Comparison of ENCODE assay signal across 19 mouse cellular contexts in genomic region chr15:12911082-12911481, GRCm38 (mm10).
DNase-seq lines count a peak whose midpoint lies in the region; ATAC-seq and TF ChIP-seq lines count a peak whose summit lies in the region.
"Had no signal": no experiment of that assay in that cellular context is flagged by ENCODE, and none has a peak within 500 bp of the region (broad histone marks: within the 10 kb centered on the region; RNA-seq: fewer than 3 reads in every experiment).

No protein-coding gene starts in this region.

- H3K4me2 ChIP-seq in kidney, embryonic 15.5 days = no peak overlapping the region
- no peak overlapping the region for H3K4me2 ChIP-seq in midbrain, embryonic 15.5 days
- no peak overlapping the region for H3K4me2 ChIP-seq in midbrain, postnatal 0 days (ENCODE audit: low read depth, low read length, poor library complexity, severe bottlenecking)
- no peak overlapping the region for H3K4me2 ChIP-seq in lung, postnatal 0 days (replicated peaks; ENCODE audit: low read depth, low read length)
- H3K4me2 ChIP-seq: heart, embryonic 12.5 days had no signal

- no peak for TF ChIP-seq EP300 in lung, postnatal 0 days (IDR thresholded peaks at IDR 0.05)

- no peak overlapping the region for H3K4me3 ChIP-seq in kidney, embryonic 15.5 days (replicated peaks)
- no peak overlapping the region for H3K4me3 ChIP-seq in midbrain, embryonic 15.5 days
- no peak overlapping the region for H3K4me3 ChIP-seq in midbrain, postnatal 0 days (ENCODE audit: low read depth, low read length)
- no peak overlapping the region for H3K4me3 ChIP-seq in lung, postnatal 0 days (ENCODE audit: low read depth, low read length)
- H3K4me3 ChIP-seq: heart, embryonic 12.5 days; layer of hippocampus, adult 2 months had no signal

- H3K4me1 ChIP-seq in kidney, embryonic 15.5 days = peaks cover 3% of the 10 kb centered on the region; the same call in 1 of the 2 replicates
- H3K4me1 ChIP-seq in midbrain, embryonic 15.5 days = no peaks in the 10 kb centered on the region
- H3K4me1 ChIP-seq in midbrain, postnatal 0 days (ENCODE audit: insufficient read depth, low read length) = no peaks in the 10 kb centered on the region
- no peaks in the 10 kb centered on the region for H3K4me1 ChIP-seq in lung, postnatal 0 days (ENCODE audit: insufficient read depth, low read depth, low read length)

- no peak for TF ChIP-seq CTCF in midbrain, postnatal 0 days (IDR thresholded peaks at IDR 0.05)
- no peak for TF ChIP-seq CTCF in lung, postnatal 0 days (IDR thresholded peaks at IDR 0.05)

- peaks cover 56% of the 10 kb centered on the region for H3K36me3 ChIP-seq in kidney, embryonic 15.5 days
- peaks cover 4% of the 10 kb centered on the region; the same call in 1 of the 2 replicates for H3K36me3 ChIP-seq in midbrain, embryonic 15.5 days (replicated peaks)
- H3K36me3 ChIP-seq in midbrain, postnatal 0 days (ENCODE audit: insufficient read depth, low read length) = peaks cover 16% of the 10 kb centered on the region
- H3K36me3 ChIP-seq in lung, postnatal 0 days (ENCODE audit: insufficient read depth, low read length) = peaks cover 9% of the 10 kb centered on the region; the same call in 1 of the 2 replicates

- peak; percentile 63 for ATAC-seq in kidney, embryonic 15.5 days (replicated peaks; ENCODE audit: low FRiP score)
- 0 out of 2 replicates have a peak, but pooled peaks have one; percentile 37 for ATAC-seq in midbrain, embryonic 15.5 days (replicated peaks)
- no peak for ATAC-seq in midbrain, postnatal 0 days (ENCODE audit: low FRiP score)
- ATAC-seq in lung, postnatal 0 days = no peak
- ATAC-seq: Patski had no signal

- H3K27ac ChIP-seq in kidney, embryonic 15.5 days = no peak overlapping the region
- H3K27ac ChIP-seq in midbrain, embryonic 15.5 days = no peak overlapping the region
- H3K27ac ChIP-seq in midbrain, postnatal 0 days (ENCODE audit: low read depth, low read length) = no peak overlapping the region
- H3K27ac ChIP-seq in lung, postnatal 0 days (ENCODE audit: low read length) = no peak overlapping the region
- H3K27ac ChIP-seq: layer of hippocampus, adult 2 months had no signal

- no peak overlapping the region for H3K9ac ChIP-seq in kidney, embryonic 15.5 days
- H3K9ac ChIP-seq in midbrain, embryonic 15.5 days = no peak overlapping the region
- no peak overlapping the region for H3K9ac ChIP-seq in midbrain, postnatal 0 days (replicated peaks; ENCODE audit: low read length, poor library complexity, severe bottlenecking)
- H3K9ac ChIP-seq in lung, postnatal 0 days (replicated peaks; ENCODE audit: low read depth) = no peak overlapping the region
- H3K9ac ChIP-seq: heart, embryonic 12.5 days had no signal

- 63% methylated on average over 7 of the region's 7 CpGs for WGBS in kidney, embryonic 15.5 days
- WGBS in midbrain, embryonic 15.5 days = 77% methylated on average over 7 of the region's 7 CpGs
- 82% methylated on average over 7 of the region's 7 CpGs for WGBS in midbrain, postnatal 0 days
- WGBS in lung, postnatal 0 days = 86% methylated on average over 7 of the region's 7 CpGs

- H3K9me3 ChIP-seq in kidney, embryonic 15.5 days (replicated peaks) = no peaks in the 10 kb centered on the region
- no peaks in the 10 kb centered on the region for H3K9me3 ChIP-seq in midbrain, embryonic 15.5 days
- H3K9me3 ChIP-seq in midbrain, postnatal 0 days (ENCODE audit: low read length) = no peaks in the 10 kb centered on the region
- H3K9me3 ChIP-seq in lung, postnatal 0 days (ENCODE audit: low read length) = no peaks in the 10 kb centered on the region
- H3K9me3 ChIP-seq: heart, embryonic 12.5 days had no signal

- H3K27me3 ChIP-seq in kidney, embryonic 15.5 days = no peaks in the 10 kb centered on the region
- no peaks in the 10 kb centered on the region for H3K27me3 ChIP-seq in midbrain, embryonic 15.5 days (replicated peaks)
- H3K27me3 ChIP-seq in midbrain, postnatal 0 days (ENCODE audit: insufficient read depth, low read length) = no peaks in the 10 kb centered on the region
- no peaks in the 10 kb centered on the region for H3K27me3 ChIP-seq in lung, postnatal 0 days (replicated peaks; ENCODE audit: insufficient read depth, low read length)
- H3K27me3 ChIP-seq: heart, embryonic 12.5 days; Patski had no signal

- DNase-seq in cerebellum, postnatal 10 days = peak; percentile 5 to 17
- no peak for DNase-seq in cerebellum, postnatal 14 days
- DNase-seq in kidney, adult 8-10 months = no peak
- DNase-seq in midbrain, postnatal 0 days (ENCODE audit: low spot score) = no peak
- DNase-seq in cerebellum, adult 9-11 months = no peak
- DNase-seq in lung, postnatal 0 days (ENCODE audit: low spot score) = no peak
- DNase-seq: adrenal gland, postnatal 10 days; cerebellum, adult 9-10 months; heart, postnatal 14 days; kidney, postnatal 14 days; liver; lung, postnatal 10 days; right cerebral cortex, adult 18-20 months; thymus, postnatal 14 days had no signal

Comparison
In these comparisons a context has a peak if more than half of its experiments do, and no peak if none do; other contexts are left out.
1. DNase-seq: peak in cerebellum, postnatal 10 days (2 of 2); none in cerebellum, postnatal 14 days (0 of 2), kidney, adult 8-10 months (0 of 2), midbrain, postnatal 0 days (single experiment), cerebellum, adult 9-11 months (single experiment) and lung, postnatal 0 days (single experiment).
2. ATAC-seq: peak in kidney, embryonic 15.5 days (single experiment) and midbrain, embryonic 15.5 days (single experiment); none in midbrain, postnatal 0 days (single experiment) and lung, postnatal 0 days (single experiment).